Comparison of ENCODE assay signal across 8 mouse cellular contexts in the genomic region with DNA sequence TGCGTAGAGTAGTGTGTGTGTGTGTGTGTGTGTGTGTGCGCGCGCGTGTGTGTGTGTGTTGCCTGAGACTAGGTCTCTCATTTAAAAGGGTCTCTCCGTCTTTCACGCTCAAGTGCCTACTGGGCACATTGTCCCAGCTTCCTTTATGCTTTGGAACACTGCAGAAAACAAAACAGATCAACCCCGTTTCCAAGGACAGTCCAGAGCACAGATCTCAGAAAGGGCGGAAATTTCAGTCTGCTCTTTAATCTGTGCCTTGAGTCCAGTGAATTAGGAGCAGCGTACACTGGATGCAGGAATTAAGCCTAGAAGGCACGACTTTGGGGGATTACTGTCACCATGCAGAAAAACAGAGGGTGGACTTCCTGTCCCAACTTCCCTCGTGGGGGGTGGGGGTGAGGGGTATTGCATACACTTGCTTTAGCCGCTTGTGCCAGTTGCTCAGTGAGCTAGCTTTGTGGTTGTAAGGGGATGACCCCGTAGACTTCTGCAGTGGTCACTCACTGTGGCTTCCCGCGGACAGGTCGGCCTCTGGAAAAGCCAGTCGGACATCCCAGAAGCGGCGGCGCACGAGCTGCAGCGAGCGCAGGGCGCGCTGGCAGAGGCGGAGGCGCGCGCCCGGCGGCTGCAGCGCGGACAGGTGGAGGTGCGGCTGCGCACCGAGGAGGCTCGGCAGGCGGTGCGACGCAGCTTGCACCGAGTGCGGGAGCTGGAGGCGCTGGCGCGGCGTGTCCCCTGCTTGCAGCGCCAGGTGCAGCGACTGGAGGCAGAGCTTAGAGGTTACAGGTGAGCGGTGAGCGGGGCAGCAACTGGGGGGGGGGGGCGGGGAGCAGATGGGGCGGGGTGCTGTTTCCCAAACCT. TPM values are rescaled to one million over a fixed set of nuclear protein-coding genes. Genes with fewer than 3 reads are reported as not detected.
DNase-seq lines count a peak whose midpoint lies in the region; ATAC-seq and TF ChIP-seq lines count a peak whose summit lies in the region.

No protein-coding gene starts in this region.

- no peak for TF ChIP-seq CTCF in hindbrain, postnatal 0 days (IDR thresholded peaks at IDR 0.05; ENCODE audit: low read depth)

- H3K4me1 ChIP-seq in megakaryocyte, embryonic 14.5 days = peaks cover 84% of the 10 kb centered on the region
- peaks cover 9% of the 10 kb centered on the region; the same call in 1 of the 2 replicates for H3K4me1 ChIP-seq in hindbrain, postnatal 0 days (ENCODE audit: insufficient read depth, low read length)
- H3K4me1 ChIP-seq in midbrain, embryonic 12.5 days = peaks cover 32% of the 10 kb centered on the region

- H3K27me3 ChIP-seq in megakaryocyte, embryonic 14.5 days (replicated peaks) = peaks cover 59% of the 10 kb centered on the region
- no peaks in the 10 kb centered on the region for H3K27me3 ChIP-seq in hindbrain, postnatal 0 days (ENCODE audit: insufficient read depth, low read length)
- peaks cover 78% of the 10 kb centered on the region for H3K27me3 ChIP-seq in midbrain, embryonic 12.5 days

- no peak for ATAC-seq in cerebellum, adult (ENCODE audit: insufficient number of reproducible peaks, low FRiP score, low TSS enrichment)
- ATAC-seq in megakaryocyte, adult 5-6 weeks (ENCODE audit: poor library complexity, severe bottlenecking) = no peak
- peak; percentile 43; the same call in 1 of the 2 replicates for ATAC-seq in hindbrain, postnatal 0 days
- ATAC-seq in midbrain, embryonic 12.5 days (ENCODE audit: low FRiP score, low read depth) = no peak
- ATAC-seq in monocyte, adult 5-6 weeks (replicated peaks; ENCODE audit: insufficient number of reproducible peaks, low FRiP score, low TSS enrichment, poor library complexity, severe bottlenecking) = no peak

- DNase-seq in cerebellum, postnatal 10 days = peak; percentile 24 to 28
- DNase-seq in hindbrain, postnatal 0 days (ENCODE audit: low spot score) = peak; percentile 68
- DNase-seq in thymus, postnatal 36 days = no peak

- peak overlapping the region; percentile 97 for H3K4me3 ChIP-seq in megakaryocyte, embryonic 14.5 days (replicated peaks)
- peak overlapping the region; percentile 67 for H3K4me3 ChIP-seq in hindbrain, postnatal 0 days (ENCODE audit: low read length)
- H3K4me3 ChIP-seq in midbrain, embryonic 12.5 days = peak overlapping the region; percentile 61

- peaks cover 21% of the 10 kb centered on the region for H3K9me3 ChIP-seq in megakaryocyte, embryonic 14.5 days
- H3K9me3 ChIP-seq in hindbrain, postnatal 0 days (ENCODE audit: low read length) = no peaks in the 10 kb centered on the region
- H3K9me3 ChIP-seq in midbrain, embryonic 12.5 days = no peaks in the 10 kb centered on the region

- H3K4me2 ChIP-seq in hindbrain, postnatal 0 days (ENCODE audit: low read depth, low read length) = peak overlapping the region; percentile 92
- peak overlapping the region; percentile 81 for H3K4me2 ChIP-seq in midbrain, embryonic 12.5 days (replicated peaks)

- H3K9ac ChIP-seq in hindbrain, postnatal 0 days (replicated peaks; ENCODE audit: low read length) = peak overlapping the region; percentile 52
- H3K9ac ChIP-seq in midbrain, embryonic 12.5 days (replicated peaks) = peak overlapping the region; percentile 57

- H3K36me3 ChIP-seq in megakaryocyte, embryonic 14.5 days (replicated peaks; ENCODE audit: low read length) = peaks cover 39% of the 10 kb centered on the region
- H3K36me3 ChIP-seq in hindbrain, postnatal 0 days (ENCODE audit: insufficient read depth, low read length) = no peaks in the 10 kb centered on the region
- H3K36me3 ChIP-seq in midbrain, embryonic 12.5 days = no peaks in the 10 kb centered on the region

- peak overlapping the region; percentile 15; the same call in 1 of the 2 replicates for H3K27ac ChIP-seq in hindbrain, postnatal 0 days
- H3K27ac ChIP-seq in midbrain, embryonic 12.5 days (replicated peaks) = no peak overlapping the region

- 3% methylated on average over 48 of the region's 53 CpGs for WGBS in hindbrain, postnatal 0 days
- WGBS in midbrain, embryonic 12.5 days = under 1% methylated on average over 46 of the region's 53 CpGs

RNA-seq across cellular contexts. Expression of gene Efcc1, which starts 1.7 kb away (rescaled TPM):
- 1.2 TPM in 1 of 2 replicates, not detected in the other for polyA plus RNA-seq in megakaryocyte, embryonic 14.5 days (2012; ENCODE audit: insufficient read depth, low replicate concordance)
- total RNA-seq in megakaryocyte, adult 5-6 weeks (2015) = 0.39 TPM in 1 of 2 replicates, not detected in the other
- not detected in 2 replicates for total RNA-seq in megakaryocyte, adult 5-6 weeks (2017)
- 5.4 and 22.0 TPM in 2 replicates for total RNA-seq in hindbrain, postnatal 0 days (2014; rRNA removed)
- 8.3 TPM in 2 replicates for polyA plus RNA-seq in hindbrain, postnatal 0 days (2015; fragmentation: Nextera tagmentation; extraction: Ambion mirVana)
- polyA plus RNA-seq in midbrain, embryonic 12.5 days (2016; fragmentation: Nextera tagmentation; extraction: Ambion mirVana) = 4.4 and 4.7 TPM in 2 replicates
- not detected in 3 replicates for total RNA-seq in monocyte, adult 5-6 weeks (2017)

RNA-seq across cellular contexts. Expression of gene Gp9, which starts 45.5 kb away (rescaled TPM):
- polyA plus RNA-seq in megakaryocyte, embryonic 14.5 days (2012; ENCODE audit: insufficient read depth, low replicate concordance) = 2,862 and 6,438 TPM in 2 replicates
- total RNA-seq in megakaryocyte, adult 5-6 weeks (2015) = 0.16 and 1.2 TPM in 2 replicates
- total RNA-seq in megakaryocyte, adult 5-6 weeks (2017) = 0.59 TPM in 1 of 2 replicates, not detected in the other
- total RNA-seq in hindbrain, postnatal 0 days (2014; rRNA removed) = 0.32 TPM in 1 of 2 replicates, not detected in the other
- polyA plus RNA-seq in hindbrain, postnatal 0 days (2015; fragmentation: Nextera tagmentation; extraction: Ambion mirVana) = 0.20 and 0.34 TPM in 2 replicates
- 1.4 and 1.7 TPM in 2 replicates for polyA plus RNA-seq in midbrain, embryonic 12.5 days (2016; fragmentation: Nextera tagmentation; extraction: Ambion mirVana)
- total RNA-seq in monocyte, adult 5-6 weeks (2017) = 1.9 to 42.8 TPM (median 3.1 TPM) in 3 replicates

Comparison
In these comparisons a context has a peak if more than half of its experiments do, and no peak if none do; other contexts are left out.
1. DNase-seq: peak in cerebellum, postnatal 10 days (2 of 2) and hindbrain, postnatal 0 days (single experiment); none in thymus, postnatal 36 days (0 of 2).
2. Peak in every context shown above with its lines, with median percentiles within 50 percentile points of each other: H3K4me3 ChIP-seq.